Mouse (Mus musculus): ENCODE measurements around the gene Epn1. TPM values are rescaled to one million over a fixed set of nuclear protein-coding genes. Genes with fewer than 3 reads are reported as not detected.
A peak's percentile ranks its signal among the peaks of the same experiment; 100 is the strongest.

The Epn1 gene
- polyA plus RNA-seq (2015; fragmentation: Nextera tagmentation; extraction: Ambion mirVana): 34.7 and 38.0 TPM in 2 replicates

DNA sequence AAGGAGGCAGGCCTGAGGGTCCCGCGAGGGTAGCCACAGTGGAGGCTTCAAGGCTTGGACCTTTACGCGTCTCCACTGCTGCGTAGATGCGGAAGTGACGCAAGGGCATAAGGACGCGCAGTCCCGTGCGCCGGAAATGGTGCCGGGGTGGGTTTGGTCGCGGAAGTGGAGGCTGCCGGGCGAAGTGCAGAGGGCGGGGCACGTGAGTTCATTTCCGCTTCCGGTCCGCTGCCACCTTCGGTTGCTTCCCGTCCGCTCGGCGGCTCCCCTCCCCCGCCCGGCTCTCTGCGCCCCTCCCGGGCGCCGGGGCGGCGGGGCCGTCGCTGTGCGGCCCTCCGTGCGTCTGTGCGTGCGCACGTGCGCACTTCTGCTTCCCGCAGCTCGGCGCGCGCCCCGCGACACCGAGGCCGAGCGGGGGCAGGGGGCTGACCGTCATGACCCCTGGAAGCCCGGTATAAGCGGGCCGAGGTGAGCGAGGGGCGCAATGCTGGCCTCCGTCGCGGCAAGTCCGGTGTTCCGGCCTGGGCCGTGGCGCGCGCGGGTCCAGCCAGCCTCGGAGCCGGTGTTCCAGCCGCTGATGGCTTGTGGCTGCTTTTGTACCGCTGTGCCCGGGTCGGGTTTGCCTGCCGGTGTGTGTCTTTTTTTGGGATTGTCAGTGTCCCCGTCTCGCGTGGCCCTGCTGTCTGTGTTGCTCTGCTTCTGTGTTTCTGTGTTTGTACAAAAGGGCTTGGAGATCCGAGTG is at the start of gene Epn1:
Gene Epn1 (plus strand): TSS at position 226 of the 742 bp plus-strand sequence.
- TF ChIP-seq EP300 (IDR thresholded peaks at IDR 0.05; ENCODE audit: low read depth) (peak; percentile 40; the same call in 1 of the 2 replicates), CTCF (IDR thresholded peaks at IDR 0.05; ENCODE audit: low read depth) (no peak)
- peak; percentile 94 for ATAC-seq
- peak; percentile 98 for DNase-seq
- Histone ChIP-seq H3K9me3 (ENCODE audit: low read length) (no peaks in the 10 kb centered on the region), H3K36me3 (replicated peaks; ENCODE audit: insufficient read depth, low read length) (peaks cover 51% of the 10 kb centered on the region), H3K4me3 (ENCODE audit: low read depth, low read length) (peak within 1 kb of the TSS; percentile 90), H3K4me2 (ENCODE audit: low read depth, low read length) (peak within 1 kb of the TSS; percentile 84), H3K27ac (ENCODE audit: low read depth) (peak within 1 kb of the TSS; percentile 98), H3K27me3 (ENCODE audit: insufficient read depth, low read length) (no peaks in the 10 kb centered on the region), H3K4me1 (ENCODE audit: insufficient read depth) (peaks cover 38% of the 10 kb centered on the region), H3K9ac (replicated peaks) (peak within 1 kb of the TSS; percentile 96)
- 1% methylated on average over 80 of the region's 81 CpGs for WGBS (ENCODE audit: insufficient replicate concordance)

DNA sequence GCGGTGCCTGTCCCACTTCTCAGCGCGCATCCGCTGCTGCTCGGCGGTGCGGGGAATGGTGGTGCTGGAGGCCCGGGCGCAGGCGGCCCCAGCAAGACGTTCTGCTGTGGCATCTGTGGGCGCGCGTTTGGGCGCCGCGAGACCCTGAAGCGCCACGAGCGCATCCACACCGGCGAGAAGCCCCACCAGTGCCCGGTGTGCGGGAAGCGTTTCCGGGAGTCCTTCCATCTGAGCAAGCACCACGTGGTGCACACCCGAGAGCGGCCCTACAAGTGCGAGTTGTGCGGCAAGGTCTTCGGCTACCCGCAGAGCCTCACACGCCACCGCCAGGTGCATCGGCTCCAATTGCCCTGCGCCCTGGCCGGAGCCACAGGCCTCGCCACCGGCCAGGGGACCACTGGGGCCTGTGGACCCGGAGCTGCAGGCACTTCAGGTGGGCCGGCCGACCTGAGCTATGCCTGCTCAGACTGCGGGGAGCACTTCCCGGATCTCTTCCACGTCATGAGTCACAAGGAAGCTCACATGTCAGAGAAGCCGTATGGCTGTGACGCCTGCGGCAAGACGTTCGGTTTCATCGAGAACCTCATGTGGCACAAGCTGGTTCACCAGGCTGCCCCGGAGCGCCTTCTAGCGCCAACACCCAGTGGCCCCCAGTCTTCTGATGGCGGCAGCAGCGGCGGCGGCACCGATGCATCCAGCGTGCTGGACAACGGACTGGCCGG is 49.3 kb upstream of the Epn1 start:
- TF ChIP-seq EP300 (IDR thresholded peaks at IDR 0.05; ENCODE audit: low read depth) (no peak), CTCF (IDR thresholded peaks at IDR 0.05; ENCODE audit: low read depth) (no peak)
- H3K9ac ChIP-seq (replicated peaks): no peak overlapping the region
- no peaks in the 10 kb centered on the region for H3K4me1 ChIP-seq (ENCODE audit: insufficient read depth)
- no peak overlapping the region for H3K27ac ChIP-seq (ENCODE audit: low read depth)
- H3K9me3 ChIP-seq (ENCODE audit: low read length): peaks cover 29% of the 10 kb centered on the region
- H3K36me3 ChIP-seq (replicated peaks; ENCODE audit: insufficient read depth, low read length): peaks cover 50% of the 10 kb centered on the region
- no peaks in the 10 kb centered on the region for H3K27me3 ChIP-seq (ENCODE audit: insufficient read depth, low read length)
- no peak for ATAC-seq
- WGBS (ENCODE audit: insufficient replicate concordance): 93% methylated on average over 57 of the region's 63 CpGs
- no peak for DNase-seq
- no peak overlapping the region for H3K4me3 ChIP-seq (ENCODE audit: low read depth, low read length)
- no peak overlapping the region for H3K4me2 ChIP-seq (ENCODE audit: low read depth, low read length)

DNA sequence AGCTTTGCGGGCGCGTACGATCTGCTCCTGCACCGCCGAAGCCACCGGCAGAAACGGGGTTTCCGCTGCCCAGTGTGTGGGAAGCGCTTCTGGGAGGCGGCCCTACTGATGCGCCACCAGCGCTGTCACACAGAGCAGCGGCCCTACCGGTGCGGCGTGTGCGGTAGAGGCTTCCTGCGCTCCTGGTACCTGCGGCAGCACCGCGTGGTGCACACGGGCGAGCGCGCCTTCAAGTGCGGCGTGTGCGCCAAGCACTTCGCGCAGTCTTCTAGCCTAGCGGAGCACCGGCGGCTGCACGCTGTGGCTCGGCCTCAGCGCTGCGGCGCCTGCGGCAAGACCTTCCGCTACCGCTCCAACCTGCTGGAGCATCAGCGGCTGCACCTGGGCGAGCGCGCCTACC is 48.5 kb upstream of the Epn1 start:
- TF ChIP-seq CTCF (IDR thresholded peaks at IDR 0.05; ENCODE audit: low read depth) (no peak), EP300 (IDR thresholded peaks at IDR 0.05; ENCODE audit: low read depth) (no peak)
- no peak for ATAC-seq

DNA sequence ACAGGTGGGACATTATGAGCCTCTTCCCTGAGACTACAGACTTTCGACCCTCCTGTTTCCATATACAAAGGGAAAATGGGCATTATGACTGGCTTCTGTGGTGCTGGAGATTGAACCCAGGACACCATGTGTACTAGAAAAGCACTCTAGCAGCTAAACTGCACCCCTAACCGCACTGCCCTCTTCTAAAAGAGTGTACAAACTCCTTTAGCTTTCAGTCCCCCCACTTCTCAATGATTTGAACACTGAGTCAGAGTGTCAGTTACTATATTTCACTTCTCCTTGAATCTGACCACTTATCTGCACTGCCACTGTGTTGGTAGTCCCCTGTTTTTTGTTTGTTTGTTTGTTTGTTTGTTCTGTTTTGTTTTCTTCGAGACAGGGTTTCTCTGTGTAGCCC is 46.2 kb upstream of the Epn1 start, which contains the start of gene 4632433K11Rik:
Gene 4632433K11Rik (plus strand): TSS at position 301 of the 400 bp plus-strand sequence.
- WGBS (ENCODE audit: insufficient replicate concordance): 75% methylated on average over 3 of the region's 3 CpGs
- H3K4me2 ChIP-seq (ENCODE audit: low read depth, low read length): no peak within 1 kb of the TSS
- H3K4me1 ChIP-seq (ENCODE audit: insufficient read depth): peaks cover 12% of the 10 kb centered on the region
- peaks cover 41% of the 10 kb centered on the region for H3K36me3 ChIP-seq (replicated peaks; ENCODE audit: insufficient read depth, low read length)
- no peaks in the 10 kb centered on the region for H3K27me3 ChIP-seq (ENCODE audit: insufficient read depth, low read length)
- peaks cover 29% of the 10 kb centered on the region for H3K9me3 ChIP-seq (ENCODE audit: low read length)
- TF ChIP-seq EP300 (IDR thresholded peaks at IDR 0.05; ENCODE audit: low read depth): no peak
- no peak for TF ChIP-seq CTCF (IDR thresholded peaks at IDR 0.05; ENCODE audit: low read depth)
- H3K4me3 ChIP-seq (ENCODE audit: low read depth, low read length): no peak within 1 kb of the TSS
- H3K9ac ChIP-seq (replicated peaks): no peak within 1 kb of the TSS
- H3K27ac ChIP-seq (ENCODE audit: low read depth): no peak within 1 kb of the TSS
- no peak for ATAC-seq
- DNase-seq: no peak

More for the DNA sequence above, 48.5 kb upstream of the Epn1 start:
- Histone ChIP-seq H3K27ac (ENCODE audit: low read depth) (no peak overlapping the region), H3K36me3 (replicated peaks; ENCODE audit: insufficient read depth, low read length) (peaks cover 50% of the 10 kb centered on the region), H3K4me1 (ENCODE audit: insufficient read depth) (no peaks in the 10 kb centered on the region), H3K27me3 (ENCODE audit: insufficient read depth, low read length) (no peaks in the 10 kb centered on the region), H3K9ac (replicated peaks) (no peak overlapping the region), H3K9me3 (ENCODE audit: low read length) (peaks cover 29% of the 10 kb centered on the region), H3K4me2 (ENCODE audit: low read depth, low read length) (no peak overlapping the region), H3K4me3 (ENCODE audit: low read depth, low read length) (no peak overlapping the region)
- WGBS (ENCODE audit: insufficient replicate concordance): 90% methylated on average over 46 of the region's 46 CpGs
- DNase-seq: no peak

DNA sequence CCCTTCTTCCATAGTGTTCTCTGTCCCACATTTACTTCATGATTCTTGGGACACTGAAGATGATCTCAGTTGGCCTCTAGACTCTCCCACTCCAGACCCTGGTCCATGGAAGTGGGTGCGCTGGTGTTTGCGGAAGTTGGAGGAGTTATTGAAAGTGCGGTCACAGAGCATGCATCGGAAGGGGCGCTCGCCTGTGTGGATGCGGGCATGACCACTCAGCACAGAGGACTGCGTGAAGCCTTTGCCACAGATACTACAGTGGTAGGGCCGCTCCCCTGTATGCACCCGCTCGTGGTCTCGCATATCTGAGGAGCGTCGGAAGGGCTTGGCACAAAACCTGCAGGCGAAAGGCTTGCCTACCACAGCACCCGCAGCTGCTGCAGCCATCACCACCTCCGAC is 44.4 kb upstream of the Epn1 start:
- WGBS (ENCODE audit: insufficient replicate concordance): 94% methylated on average over 17 of the region's 17 CpGs
- TF ChIP-seq EP300 (IDR thresholded peaks at IDR 0.05; ENCODE audit: low read depth) (no peak), CTCF (IDR thresholded peaks at IDR 0.05; ENCODE audit: low read depth) (no peak)
- DNase-seq: no peak
- H3K4me3 ChIP-seq (ENCODE audit: low read depth, low read length): no peak overlapping the region
- H3K4me2 ChIP-seq (ENCODE audit: low read depth, low read length): no peak overlapping the region
- peaks cover 23% of the 10 kb centered on the region for H3K36me3 ChIP-seq (replicated peaks; ENCODE audit: insufficient read depth, low read length)
- no peak overlapping the region for H3K27ac ChIP-seq (ENCODE audit: low read depth)
- H3K9ac ChIP-seq (replicated peaks): no peak overlapping the region
- no peak for ATAC-seq
- peaks cover 14% of the 10 kb centered on the region for H3K4me1 ChIP-seq (ENCODE audit: insufficient read depth)
- H3K9me3 ChIP-seq (ENCODE audit: low read length): peaks cover 14% of the 10 kb centered on the region
- no peaks in the 10 kb centered on the region for H3K27me3 ChIP-seq (ENCODE audit: insufficient read depth, low read length)

DNA sequence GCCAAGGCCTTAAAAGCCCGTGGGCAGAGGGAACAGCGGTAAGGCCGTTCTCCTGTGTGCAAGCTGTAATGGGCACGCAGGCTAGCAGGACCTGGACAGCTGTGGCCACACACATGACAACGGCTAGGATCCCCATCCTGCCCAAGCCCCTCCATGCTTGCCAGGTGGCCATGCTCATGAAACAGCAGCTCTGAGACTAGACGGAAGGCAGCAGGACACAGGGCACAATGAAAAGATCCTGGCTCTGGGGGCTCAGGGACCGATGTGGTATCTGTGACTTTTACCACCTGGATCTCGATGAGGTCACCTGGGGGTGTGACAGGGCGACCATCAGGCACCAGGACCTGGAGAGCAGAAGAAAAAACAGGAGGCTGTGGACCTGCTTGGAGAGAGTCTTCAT is 43.9 kb upstream of the Epn1 start:
- DNase-seq (no peak), ATAC-seq (no peak)
- H3K4me3 ChIP-seq (ENCODE audit: low read depth, low read length): no peak overlapping the region
- no peak overlapping the region for H3K27ac ChIP-seq (ENCODE audit: low read depth)
- no peak overlapping the region for H3K9ac ChIP-seq (replicated peaks)
- H3K27me3 ChIP-seq (ENCODE audit: insufficient read depth, low read length): no peaks in the 10 kb centered on the region
- H3K4me2 ChIP-seq (ENCODE audit: low read depth, low read length): no peak overlapping the region
- no peak for TF ChIP-seq EP300 (IDR thresholded peaks at IDR 0.05; ENCODE audit: low read depth)
- no peak for TF ChIP-seq CTCF (IDR thresholded peaks at IDR 0.05; ENCODE audit: low read depth)
- WGBS (ENCODE audit: insufficient replicate concordance): 89% methylated on average over 9 of the region's 9 CpGs
- peaks cover 14% of the 10 kb centered on the region for H3K4me1 ChIP-seq (ENCODE audit: insufficient read depth)
- peaks cover 18% of the 10 kb centered on the region for H3K36me3 ChIP-seq (replicated peaks; ENCODE audit: insufficient read depth, low read length)
- H3K9me3 ChIP-seq (ENCODE audit: low read length): peaks cover 9% of the 10 kb centered on the region
